ENCODE assay signal across 13 mouse cellular contexts in genomic region chr13:110754548-110754947, GRCm38 (mm10).
A peak's percentile ranks its signal among the peaks of the same experiment; 100 is the strongest.
DNase-seq lines count a peak whose midpoint lies in the region; ATAC-seq and TF ChIP-seq lines count a peak whose summit lies in the region.
"Had no signal": no experiment of that assay in that cellular context is flagged by ENCODE, and none has a peak within 500 bp of the region (broad histone marks: within the 10 kb centered on the region; RNA-seq: fewer than 3 reads in every experiment).

No protein-coding gene starts in this region.

- ATAC-seq in forebrain, embryonic 14.5 days = peak; percentile 46; the same call in 1 of the 2 replicates
- ATAC-seq in forebrain, embryonic 11.5 days (replicated peaks; ENCODE audit: low FRiP score) = no peak
- no peak for ATAC-seq in stomach, postnatal 0 days (ENCODE audit: low FRiP score, low TSS enrichment)

- peak; percentile 46 for DNase-seq in forebrain, embryonic 14.5 days (ENCODE audit: low spot score)
- no peak for DNase-seq in forebrain, embryonic 11.5 days (ENCODE audit: low spot score)
- peak; percentile 28 for DNase-seq in layer of hippocampus, adult 11-12 months (ENCODE audit: low spot score)
- no peak for DNase-seq in layer of hippocampus, adult 9-10 months (ENCODE audit: low spot score)
- DNase-seq in right cerebral cortex, postnatal 10 days (ENCODE audit: low spot score in 2 of 2) = peak; percentile 31 to 69
- DNase-seq in right cerebral cortex, postnatal 36 days (ENCODE audit: low spot score in 2 of 2) = no peak
- DNase-seq in spleen, adult 12 weeks (ENCODE audit: low spot score) = no peak
- DNase-seq in stomach, postnatal 0 days (ENCODE audit: low spot score) = no peak
- DNase-seq: adrenal gland, adult 2 months; kidney, adult 9 months; liver, embryonic 13.5 days had no signal

- no peaks in the 10 kb centered on the region for H3K27me3 ChIP-seq in forebrain, embryonic 14.5 days (replicated peaks; ENCODE audit: control insufficient read depth, insufficient read depth, low read length)
- no peaks in the 10 kb centered on the region for H3K27me3 ChIP-seq in forebrain, embryonic 11.5 days (ENCODE audit: control insufficient read depth, insufficient read depth, low read length)
- no peaks in the 10 kb centered on the region for H3K27me3 ChIP-seq in stomach, postnatal 0 days (ENCODE audit: control insufficient read depth, insufficient read depth, low read length)
- H3K27me3 ChIP-seq: liver, embryonic 13.5 days had no signal

- no peak overlapping the region for H3K9ac ChIP-seq in forebrain, embryonic 14.5 days (ENCODE audit: low read length)
- H3K9ac ChIP-seq in forebrain, embryonic 11.5 days (ENCODE audit: low read length) = no peak overlapping the region
- no peak overlapping the region for H3K9ac ChIP-seq in stomach, postnatal 0 days (ENCODE audit: low read length)
- H3K9ac ChIP-seq: liver, embryonic 13.5 days had no signal

- H3K9me3 ChIP-seq in forebrain, embryonic 14.5 days (replicated peaks; ENCODE audit: control insufficient read depth, low read length) = no peaks in the 10 kb centered on the region
- no peaks in the 10 kb centered on the region for H3K9me3 ChIP-seq in forebrain, embryonic 11.5 days (ENCODE audit: control insufficient read depth, low read length)
- no peaks in the 10 kb centered on the region for H3K9me3 ChIP-seq in stomach, postnatal 0 days (ENCODE audit: control insufficient read depth, low read length)
- H3K9me3 ChIP-seq: liver, embryonic 13.5 days; midbrain, embryonic 10.5 days had no signal

- H3K4me2 ChIP-seq in forebrain, embryonic 14.5 days (ENCODE audit: low read length) = no peak overlapping the region
- H3K4me2 ChIP-seq in forebrain, embryonic 11.5 days (ENCODE audit: low read depth, low read length, severe bottlenecking) = no peak overlapping the region
- no peak overlapping the region for H3K4me2 ChIP-seq in stomach, postnatal 0 days (replicated peaks; ENCODE audit: low read depth)
- H3K4me2 ChIP-seq: liver, embryonic 13.5 days had no signal

- H3K36me3 ChIP-seq in forebrain, embryonic 14.5 days (ENCODE audit: control insufficient read depth, insufficient read depth, low read length) = no peaks in the 10 kb centered on the region
- no peaks in the 10 kb centered on the region for H3K36me3 ChIP-seq in forebrain, embryonic 11.5 days (ENCODE audit: control insufficient read depth, insufficient read depth, low read length)
- H3K36me3 ChIP-seq in stomach, postnatal 0 days (ENCODE audit: control insufficient read depth, insufficient read depth, low read length) = no peaks in the 10 kb centered on the region
- H3K36me3 ChIP-seq: G1E; liver, embryonic 13.5 days; midbrain, embryonic 10.5 days had no signal

- no peaks in the 10 kb centered on the region for H3K4me1 ChIP-seq in forebrain, embryonic 14.5 days (ENCODE audit: control insufficient read depth, insufficient read depth, low read length)
- H3K4me1 ChIP-seq in forebrain, embryonic 11.5 days (replicated peaks; ENCODE audit: control insufficient read depth, insufficient read depth, low read length) = no peaks in the 10 kb centered on the region
- H3K4me1 ChIP-seq in stomach, postnatal 0 days (replicated peaks; ENCODE audit: control insufficient read depth, insufficient read depth) = no peaks in the 10 kb centered on the region
- H3K4me1 ChIP-seq: liver, embryonic 13.5 days had no signal

- no peak for TF ChIP-seq EP300 in stomach, postnatal 0 days (optimal IDR thresholded peaks at IDR 0.05)

- 65% methylated on average over 9 of the region's 9 CpGs for WGBS in forebrain, embryonic 14.5 days
- 90% methylated on average over 9 of the region's 9 CpGs for WGBS in forebrain, embryonic 11.5 days
- WGBS in stomach, postnatal 0 days = 89% methylated on average over 9 of the region's 9 CpGs

- H3K27ac ChIP-seq in forebrain, embryonic 14.5 days (ENCODE audit: low read depth, low read length) = no peak overlapping the region
- H3K27ac ChIP-seq in forebrain, embryonic 11.5 days (ENCODE audit: low read depth, low read length) = no peak overlapping the region
- H3K27ac ChIP-seq in stomach, postnatal 0 days (replicated peaks) = no peak overlapping the region
- H3K27ac ChIP-seq: liver, embryonic 13.5 days; midbrain, embryonic 10.5 days had no signal

- no peak overlapping the region for H3K4me3 ChIP-seq in forebrain, embryonic 14.5 days (ENCODE audit: low read depth, low read length)
- H3K4me3 ChIP-seq in forebrain, embryonic 11.5 days (ENCODE audit: low read depth, low read length) = no peak overlapping the region
- no peak overlapping the region for H3K4me3 ChIP-seq in stomach, postnatal 0 days (ENCODE audit: low read depth, low read length)
- H3K4me3 ChIP-seq: liver, embryonic 13.5 days; midbrain, embryonic 10.5 days had no signal

- TF ChIP-seq CTCF in stomach, postnatal 0 days (IDR thresholded peaks at IDR 0.05; ENCODE audit: low read depth) = no peak

Comparison
In these comparisons a context has a peak if more than half of its experiments do, and no peak if none do; other contexts are left out.
1. DNase-seq: peak in forebrain, embryonic 14.5 days (single experiment), layer of hippocampus, adult 11-12 months (single experiment) and right cerebral cortex, postnatal 10 days (2 of 2); none in forebrain, embryonic 11.5 days (single experiment), layer of hippocampus, adult 9-10 months (single experiment), right cerebral cortex, postnatal 36 days (0 of 2), spleen, adult 12 weeks (single experiment) and stomach, postnatal 0 days (single experiment).